ENCODE assay signal across 12 mouse cellular contexts in genomic region chr8:11309226-11309625, GRCm38 (mm10). TPM values are rescaled to one million over a fixed set of nuclear protein-coding genes. Genes with fewer than 3 reads are reported as not detected.
DNase-seq lines count a peak whose midpoint lies in the region; ATAC-seq and TF ChIP-seq lines count a peak whose summit lies in the region.
"Had no signal": no experiment of that assay in that cellular context is flagged by ENCODE, and none has a peak within 500 bp of the region (broad histone marks: within the 10 kb centered on the region; RNA-seq: fewer than 3 reads in every experiment).

No protein-coding gene starts in this region.

- no peak for TF ChIP-seq POLR2A in small intestine, adult 2 months (IDR thresholded peaks at IDR 0.05; ENCODE audit: low read depth, low read length)

- H3K4me2 ChIP-seq in heart, embryonic 14.5 days (ENCODE audit: low read length): peak overlapping the region; percentile 88
- H3K4me2 ChIP-seq in embryonic facial prominence, embryonic 12.5 days (replicated peaks): no peak overlapping the region
- H3K4me2 ChIP-seq: limb, embryonic 15.5 days had no signal

- DNase-seq in heart, adult 11 months: no peak
- DNase-seq in layer of hippocampus, adult 2 months (ENCODE audit: low spot score in 2 of 2): no peak
- DNase-seq in layer of hippocampus, postnatal 25 days (ENCODE audit: extremely low spot score in 1 of 2, low spot score in 1 of 2): no peak
- DNase-seq in left cerebral cortex, postnatal 36 days (ENCODE audit: low spot score in 2 of 2): no peak
- DNase-seq: cerebellum, adult 8-10 months; spleen, adult 18-20 months had no signal

- WGBS in heart, embryonic 14.5 days: 27% methylated on average over 5 of the region's 5 CpGs
- 52% methylated on average over 5 of the region's 5 CpGs for WGBS in embryonic facial prominence, embryonic 12.5 days
- WGBS in small intestine, adult 2 months: 27% methylated on average over 5 of the region's 5 CpGs

- TF ChIP-seq CTCF in layer of hippocampus, adult 2 months (conservative IDR thresholded peaks at IDR 0.05): no peak
- no peak for TF ChIP-seq CTCF in small intestine, adult 2 months (IDR thresholded peaks at IDR 0.05; ENCODE audit: extremely low read depth, insufficient read length, insufficient replicate concordance, low read depth, low read length)

- H3K36me3 ChIP-seq in heart, embryonic 14.5 days (ENCODE audit: control insufficient read depth, insufficient read depth, low read length): peaks cover 12% of the 10 kb centered on the region
- H3K36me3 ChIP-seq in embryonic facial prominence, embryonic 12.5 days: peaks cover 8% of the 10 kb centered on the region; the same call in 1 of the 2 replicates
- no peaks in the 10 kb centered on the region for H3K36me3 ChIP-seq in small intestine, adult 2 months (ENCODE audit: control insufficient read depth, insufficient read depth, low read length)
- H3K36me3 ChIP-seq: limb, embryonic 15.5 days had no signal

- H3K27me3 ChIP-seq in heart, embryonic 14.5 days (ENCODE audit: control insufficient read depth, insufficient read depth, low read length): no peaks in the 10 kb centered on the region
- H3K27me3 ChIP-seq in embryonic facial prominence, embryonic 12.5 days: no peaks in the 10 kb centered on the region
- H3K27me3 ChIP-seq in small intestine, adult 2 months (ENCODE audit: control insufficient read depth, insufficient read depth, low read length): peaks cover 10% of the 10 kb centered on the region; the same call in 1 of the 2 replicates
- H3K27me3 ChIP-seq: limb, embryonic 15.5 days had no signal

- ATAC-seq in heart, embryonic 14.5 days (ENCODE audit: insufficient number of reproducible peaks, insufficient read depth, low FRiP score, low read depth): no peak
- no peak for ATAC-seq in embryonic facial prominence, embryonic 12.5 days (ENCODE audit: insufficient number of reproducible peaks, insufficient read depth, low FRiP score, low TSS enrichment)
- ATAC-seq: CD4-positive, CD25-positive, alpha-beta regulatory T cell, adult 4 months had no signal

- intact Hi-C loops in left cerebral cortex, postnatal 36 days (cut with DNase I): no loop called here

- H3K27ac ChIP-seq in heart, embryonic 14.5 days (replicated peaks in 1 of 2; ENCODE audit: control insufficient read depth in 1 of 2, insufficient read depth in 1 of 2, low read depth in 2 of 2, low read length in 2 of 2): peak overlapping the region; percentile 43 to 60; a peak in 3 of 4 replicates
- H3K27ac ChIP-seq in layer of hippocampus, adult 2 months: peak overlapping the region; percentile 23; the same call in 1 of the 2 replicates
- H3K27ac ChIP-seq in embryonic facial prominence, embryonic 12.5 days: peak overlapping the region; percentile 30; the same call in 1 of the 2 replicates
- peak overlapping the region; percentile 21; the same call in 1 of the 2 replicates for H3K27ac ChIP-seq in small intestine, adult 2 months (ENCODE audit: insufficient read depth, low read depth, low read length)
- H3K27ac ChIP-seq: limb, embryonic 15.5 days; macrophage had no signal

- H3K4me3 ChIP-seq in heart, embryonic 14.5 days (ENCODE audit: control insufficient read depth in 1 of 2, insufficient read depth in 1 of 2, low read depth in 1 of 2, low read length in 2 of 2): 0 out of 4 replicates have a peak overlapping the region, but pooled peaks of 1 of the 2 experiments have one; percentile 5
- no peak overlapping the region for H3K4me3 ChIP-seq in layer of hippocampus, adult 2 months
- no peak overlapping the region for H3K4me3 ChIP-seq in embryonic facial prominence, embryonic 12.5 days
- no peak overlapping the region for H3K4me3 ChIP-seq in small intestine, adult 2 months (ENCODE audit: low read depth, low read length)
- H3K4me3 ChIP-seq: limb, embryonic 15.5 days had no signal

- H3K9me3 ChIP-seq in heart, embryonic 14.5 days (ENCODE audit: control insufficient read depth, low read length): no peaks in the 10 kb centered on the region
- no peaks in the 10 kb centered on the region for H3K9me3 ChIP-seq in embryonic facial prominence, embryonic 12.5 days
- H3K9me3 ChIP-seq: limb, embryonic 15.5 days had no signal

- H3K9ac ChIP-seq in heart, embryonic 14.5 days (ENCODE audit: low read length): peak overlapping the region; percentile 22; the same call in 1 of the 2 replicates
- no peak overlapping the region for H3K9ac ChIP-seq in embryonic facial prominence, embryonic 12.5 days
- H3K9ac ChIP-seq: limb, embryonic 15.5 days had no signal

- peaks cover 29 to 47% of the 10 kb centered on the region in 2 experiments for H3K4me1 ChIP-seq in heart, embryonic 14.5 days (ENCODE audit: control insufficient read depth in 2 of 2, insufficient read depth in 2 of 2, low read length in 2 of 2)
- H3K4me1 ChIP-seq in embryonic facial prominence, embryonic 12.5 days: peaks cover 38% of the 10 kb centered on the region
- H3K4me1 ChIP-seq in small intestine, adult 2 months (ENCODE audit: control insufficient read depth, insufficient read depth, insufficient read length, low read length): no peaks in the 10 kb centered on the region; the same call in 1 of the 2 replicates

RNA-seq across cellular contexts. Expression of gene Col4a2, which starts 3.4 kb away (rescaled TPM):
- polyA plus RNA-seq in heart, embryonic 14.5 days (2014; fragmentation: Nextera tagmentation; extraction: Ambion mirVana): 77.7 and 80.3 TPM in 2 replicates
- total RNA-seq in layer of hippocampus, adult 2 months (2021): 10 to 100 TPM; 53.7 to 55.4 TPM
- 10 to 100 TPM; 45.6 to 61.2 TPM for total RNA-seq in layer of hippocampus, postnatal 25 days (2021)
- polyA plus RNA-seq in embryonic facial prominence, embryonic 12.5 days (2016; fragmentation: Nextera tagmentation; extraction: Ambion mirVana): 82.2 and 84.0 TPM in 2 replicates
- 23.8 and 35.6 TPM in 2 replicates for polyA plus RNA-seq in small intestine, adult 2 months (2012; rRNA removed)
- total RNA-seq in left cerebral cortex, postnatal 36 days (2021): 10 to 100 TPM; 38.9 to 64.6 TPM
- polyA plus RNA-seq: CD4-positive, CD25-positive, alpha-beta regulatory T cell, adult 4 months had no signal

RNA-seq across cellular contexts. Expression of gene Col4a1, which starts 3.4 kb away (rescaled TPM):
- 250 and 253 TPM in 2 replicates for polyA plus RNA-seq in heart, embryonic 14.5 days (2014; fragmentation: Nextera tagmentation; extraction: Ambion mirVana)
- total RNA-seq in layer of hippocampus, adult 2 months (2021): 10 to 100 TPM; 52.0 to 53.6 TPM
- 10 to 100 TPM; 46.0 to 60.0 TPM for total RNA-seq in layer of hippocampus, postnatal 25 days (2021)
- 168 and 169 TPM in 2 replicates for polyA plus RNA-seq in embryonic facial prominence, embryonic 12.5 days (2016; fragmentation: Nextera tagmentation; extraction: Ambion mirVana)
- polyA plus RNA-seq in small intestine, adult 2 months (2012; rRNA removed): 77.8 and 136 TPM in 2 replicates
- 10 to 100 TPM; 33.9 to 68.7 TPM for total RNA-seq in left cerebral cortex, postnatal 36 days (2021)
